Mouse (Mus musculus) ovary, postnatal 10 days (tissue): ENCODE data around the gene Surf2.
A peak's percentile ranks its signal among the peaks of the same experiment; 100 is the strongest.

Experiments
- DNase-seq: peaks from one replicate; pipeline ENCODE4 v3.0.0; 2022; ENCODE audit warnings: low spot score

The Surf2 gene

DNA sequence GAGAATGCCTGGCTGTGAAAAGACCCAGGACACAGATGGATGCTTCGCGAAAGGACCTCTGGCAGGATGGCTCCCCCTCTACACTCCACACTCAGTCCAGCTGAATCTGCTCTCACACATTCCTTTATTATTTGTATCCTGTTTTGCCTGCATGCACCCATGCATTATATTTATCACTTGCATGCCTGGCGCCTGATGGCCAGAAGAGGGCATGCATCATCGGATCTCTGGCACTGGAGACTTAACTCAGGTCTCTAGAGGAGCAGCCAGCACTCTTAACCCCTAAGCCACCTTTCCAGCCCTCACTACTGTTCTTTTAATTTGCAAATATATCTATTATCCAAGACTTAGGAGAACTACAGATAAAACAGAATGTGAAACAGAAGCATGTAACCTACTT is 44.6 kb downstream of the Surf2 start:
- DNase-seq, result no peak

- peak; percentile 94 for DNase-seq
Measured at GRCm38 (mm10) chr2:26963923-26964723, 48.0 kb downstream of the Surf2 start, which contains the start of gene Rexo4. Gene Rexo4, minus strand, starts transcription at chr2:26964386.

GRCm38 (mm10) chr2:26964724-26965370 is 48.7 kb downstream of the Surf2 start:
- DNase-seq, result no peak

DNA sequence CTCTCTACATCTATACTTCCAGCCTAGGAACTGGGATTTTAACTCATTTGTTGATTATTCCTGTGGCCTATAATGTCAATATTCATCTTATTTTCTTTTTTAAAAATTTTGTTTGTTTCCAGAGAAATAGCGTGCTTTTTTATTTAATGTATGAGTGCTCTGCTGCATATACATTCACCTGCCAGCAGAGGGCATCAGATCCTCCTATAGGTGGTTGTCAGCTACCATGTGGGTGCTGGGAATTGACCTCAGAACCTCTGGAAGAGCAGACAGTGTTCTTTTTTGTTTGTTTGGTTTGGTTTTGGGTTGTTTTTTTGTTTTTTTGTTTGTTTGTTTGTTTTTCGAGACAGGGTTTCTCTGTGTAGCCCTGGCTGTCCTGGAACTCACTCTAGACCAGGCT is 51.1 kb downstream of the Surf2 start:
- DNase-seq, result no peak
